Mouse (Mus musculus): ENCODE results near the gene Gpatch8. TPM values are rescaled to one million over a fixed set of nuclear protein-coding genes. Genes with fewer than 3 reads are reported as not detected.
A peak's percentile ranks its signal among the peaks of the same experiment; 100 is the strongest.
"Not testable (repeated sequence)": the region's sequence is repeated elsewhere in the genome, so short reads cannot be mapped to it uniquely, and the experiment has no call there.

The Gpatch8 gene
- polyA plus RNA-seq, 1 experiment, result 62.3 TPM

- Histone ChIP-seq H3K4me1 (ENCODE audit: control insufficient read depth, insufficient read depth, low read length) (peaks cover 5% of the 10 kb centered on the region; the same call in 1 of the 2 replicates), H3K27ac (ENCODE audit: insufficient read depth, low read length) (no peak overlapping the region)
- TF ChIP-seq POLR2A (IDR thresholded peaks at IDR 0.05; ENCODE audit: extremely low read depth, insufficient read depth, low read length) (no peak), CTCF (IDR thresholded peaks at IDR 0.05; ENCODE audit: extremely low read depth, insufficient read depth, low read length) (no peak)
Measured at GRCm38 (mm10) chr11:102557386-102557785, 1.2 kb upstream of the Gpatch8 start.

GRCm38 (mm10) chr11:102556716-102557074, 503 bp upstream of the Gpatch8 start:
- TF ChIP-seq CTCF (IDR thresholded peaks at IDR 0.05; ENCODE audit: extremely low read depth, insufficient read depth, low read length), result no peak
- TF ChIP-seq POLR2A (IDR thresholded peaks at IDR 0.05; ENCODE audit: extremely low read depth, insufficient read depth, low read length), result no peak
- Histone ChIP-seq H3K4me3 (ENCODE audit: insufficient read depth, low read length) (peak overlapping the region; percentile 89; the same call in 1 of the 2 replicates), H3K27ac (ENCODE audit: insufficient read depth, low read length) (no peak overlapping the region), H3K4me1 (ENCODE audit: control insufficient read depth, insufficient read depth, low read length) (peaks cover 5% of the 10 kb centered on the region; the same call in 1 of the 2 replicates)

More at GRCm38 (mm10) chr11:102557386-102557785, 1.2 kb upstream of the Gpatch8 start:
- H3K4me3 ChIP-seq (ENCODE audit: insufficient read depth, low read length), result no peak overlapping the region

- Histone ChIP-seq H3K27ac (ENCODE audit: insufficient read depth, low read length) (peak overlapping the region; percentile 87), H3K4me1 (ENCODE audit: control insufficient read depth, insufficient read depth, low read length) (peaks cover 7% of the 10 kb centered on the region; the same call in 1 of the 2 replicates), H3K4me3 (ENCODE audit: insufficient read depth, low read length) (peak overlapping the region; percentile 89)
- TF ChIP-seq CTCF (IDR thresholded peaks at IDR 0.05; ENCODE audit: extremely low read depth, insufficient read depth, low read length) (no peak), POLR2A (IDR thresholded peaks at IDR 0.05; ENCODE audit: extremely low read depth, insufficient read depth, low read length) (no peak)
Measured at GRCm38 (mm10) chr11:102555400-102556030, 677 bp downstream of the Gpatch8 start.

- H3K4me1 ChIP-seq (ENCODE audit: control insufficient read depth, insufficient read depth, low read length), result peaks cover 9% of the 10 kb centered on the region; the same call in 1 of the 2 replicates
- no peak for TF ChIP-seq POLR2A (IDR thresholded peaks at IDR 0.05; ENCODE audit: extremely low read depth, insufficient read depth, low read length)
- TF ChIP-seq CTCF (IDR thresholded peaks at IDR 0.05; ENCODE audit: extremely low read depth, insufficient read depth, low read length), result no peak
- no peak overlapping the region for H3K4me3 ChIP-seq (ENCODE audit: insufficient read depth, low read length)
- H3K27ac ChIP-seq (ENCODE audit: insufficient read depth, low read length), result no peak overlapping the region
Measured at GRCm38 (mm10) chr11:102552051-102552450, 4.1 kb downstream of the Gpatch8 start.

- peaks cover 9% of the 10 kb centered on the region; the same call in 1 of the 2 replicates for H3K4me1 ChIP-seq (ENCODE audit: control insufficient read depth, insufficient read depth, low read length)
- no peak overlapping the region for H3K27ac ChIP-seq (ENCODE audit: insufficient read depth, low read length)
- TF ChIP-seq POLR2A (IDR thresholded peaks at IDR 0.05; ENCODE audit: extremely low read depth, insufficient read depth, low read length), result no peak
- TF ChIP-seq CTCF (IDR thresholded peaks at IDR 0.05; ENCODE audit: extremely low read depth, insufficient read depth, low read length), result no peak
- H3K4me3 ChIP-seq (ENCODE audit: insufficient read depth, low read length), result no peak overlapping the region
Measured at GRCm38 (mm10) chr11:102551176-102551575, 5.0 kb downstream of the Gpatch8 start.

GRCm38 (mm10) chr11:102541471-102541870, 14.7 kb downstream of the Gpatch8 start:
- Histone ChIP-seq H3K4me3 (ENCODE audit: insufficient read depth, low read length) (no peak overlapping the region), H3K27ac (ENCODE audit: insufficient read depth, low read length) (no peak overlapping the region), H3K4me1 (ENCODE audit: control insufficient read depth, insufficient read depth, low read length) (peaks cover 3% of the 10 kb centered on the region; the same call in 1 of the 2 replicates)
- no peak for TF ChIP-seq CTCF (IDR thresholded peaks at IDR 0.05; ENCODE audit: extremely low read depth, insufficient read depth, low read length)
- no peak for TF ChIP-seq POLR2A (IDR thresholded peaks at IDR 0.05; ENCODE audit: extremely low read depth, insufficient read depth, low read length)

- not testable (repeated sequence) for H3K4me3 ChIP-seq (ENCODE audit: insufficient read depth, low read length); H3K4me1 ChIP-seq (ENCODE audit: control insufficient read depth, insufficient read depth, low read length); H3K27ac ChIP-seq (ENCODE audit: insufficient read depth, low read length)
Measured at GRCm38 (mm10) chr11:102540286-102540685, 15.9 kb downstream of the Gpatch8 start.

GRCm38 (mm10) chr11:102539690-102540089, 16.5 kb downstream of the Gpatch8 start:
- Histone ChIP-seq H3K27ac (ENCODE audit: insufficient read depth, low read length) (no peak overlapping the region), H3K4me3 (ENCODE audit: insufficient read depth, low read length) (no peak overlapping the region), H3K4me1 (ENCODE audit: control insufficient read depth, insufficient read depth, low read length) (peaks cover 3% of the 10 kb centered on the region; the same call in 1 of the 2 replicates)
- TF ChIP-seq CTCF (IDR thresholded peaks at IDR 0.05; ENCODE audit: extremely low read depth, insufficient read depth, low read length) (no peak), POLR2A (IDR thresholded peaks at IDR 0.05; ENCODE audit: extremely low read depth, insufficient read depth, low read length) (no peak)

- Histone ChIP-seq H3K4me3 (ENCODE audit: insufficient read depth, low read length) (no peak overlapping the region), H3K4me1 (ENCODE audit: control insufficient read depth, insufficient read depth, low read length) (peaks cover 3% of the 10 kb centered on the region; the same call in 1 of the 2 replicates), H3K27ac (ENCODE audit: insufficient read depth, low read length) (no peak overlapping the region)
- TF ChIP-seq POLR2A (IDR thresholded peaks at IDR 0.05; ENCODE audit: extremely low read depth, insufficient read depth, low read length), result no peak
- no peak for TF ChIP-seq CTCF (IDR thresholded peaks at IDR 0.05; ENCODE audit: extremely low read depth, insufficient read depth, low read length)
Measured at GRCm38 (mm10) chr11:102536210-102536609, 20.0 kb downstream of the Gpatch8 start.

GRCm38 (mm10) chr11:102534078-102534477, 22.1 kb downstream of the Gpatch8 start:
- TF ChIP-seq POLR2A (IDR thresholded peaks at IDR 0.05; ENCODE audit: extremely low read depth, insufficient read depth, low read length), result no peak
- TF ChIP-seq CTCF (IDR thresholded peaks at IDR 0.05; ENCODE audit: extremely low read depth, insufficient read depth, low read length), result no peak
- Histone ChIP-seq H3K4me1 (ENCODE audit: control insufficient read depth, insufficient read depth, low read length) (peaks cover 5% of the 10 kb centered on the region; the same call in 1 of the 2 replicates), H3K27ac (ENCODE audit: insufficient read depth, low read length) (no peak overlapping the region), H3K4me3 (ENCODE audit: insufficient read depth, low read length) (no peak overlapping the region)
